ENCODE assay signal across 8 mouse cellular contexts in the genomic region with DNA sequence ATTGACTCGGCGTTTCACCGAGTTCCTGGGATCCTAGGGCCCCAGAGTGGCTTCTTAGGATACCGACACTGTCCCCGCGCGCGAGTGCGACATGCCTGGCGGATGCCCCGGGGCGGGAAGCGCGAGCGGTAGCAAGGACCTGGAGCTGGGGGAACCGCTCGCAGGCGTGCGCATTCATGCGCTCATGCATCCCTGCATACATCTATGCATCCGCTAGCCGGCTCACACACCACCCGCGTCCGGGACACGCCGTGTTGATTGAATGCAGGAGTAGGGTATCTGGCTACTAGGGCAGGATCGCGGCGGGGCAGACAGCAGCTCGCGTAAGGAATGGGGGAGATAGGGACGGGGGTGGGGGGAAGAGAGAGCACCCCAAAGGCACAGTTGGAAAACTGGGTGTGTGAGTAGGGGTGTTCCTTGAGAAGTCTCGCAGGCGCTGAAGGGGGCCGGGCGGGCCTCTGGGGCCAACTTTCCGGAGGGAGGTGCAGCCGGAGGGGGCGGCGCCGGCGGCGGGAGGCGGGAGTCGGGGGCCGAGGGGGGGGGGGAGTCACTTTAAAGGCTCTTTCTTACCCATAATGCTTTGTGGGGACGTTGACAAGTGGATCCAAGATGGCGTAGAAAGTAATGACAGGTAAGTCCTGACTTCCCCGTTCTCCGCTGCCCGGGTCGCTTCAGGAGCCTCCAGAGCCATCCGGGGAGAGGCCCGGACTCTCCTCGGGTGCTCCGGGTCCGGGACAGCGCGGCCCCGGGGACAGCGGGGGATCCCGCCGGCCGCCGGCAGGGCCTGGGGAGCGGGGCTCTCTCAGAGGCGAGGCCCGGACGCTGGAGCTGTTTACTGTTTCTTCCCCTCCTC. TPM values are rescaled to one million over a fixed set of nuclear protein-coding genes. Genes with fewer than 3 reads are reported as not detected.
DNase-seq lines count a peak whose midpoint lies in the region; ATAC-seq and TF ChIP-seq lines count a peak whose summit lies in the region.

Gene Helz (plus strand): TSS at position 580 of the 853 bp plus-strand sequence.

- peaks cover 21% of the 10 kb centered on the region for H3K36me3 ChIP-seq in heart, embryonic 10.5 days
- peaks cover 31% of the 10 kb centered on the region for H3K36me3 ChIP-seq in kidney, embryonic 15.5 days
- H3K36me3 ChIP-seq in liver, embryonic 13.5 days = peaks cover 3% of the 10 kb centered on the region
- H3K36me3 ChIP-seq in stomach, embryonic 14.5 days (ENCODE audit: control insufficient read depth, insufficient read depth, low read length) = peaks cover 12% of the 10 kb centered on the region; the same call in 1 of the 2 replicates

- peak; percentile 71 for TF ChIP-seq POLR2A in embryonic fibroblast, embryonic 13.5 days (IDR thresholded peaks at IDR 0.05; ENCODE audit: low read depth, low read length)

- H3K4me1 ChIP-seq in embryonic fibroblast, embryonic 13.5 days (ENCODE audit: control insufficient read depth, insufficient read depth, low read length) = no peaks in the 10 kb centered on the region; the same call in 1 of the 2 replicates
- peaks cover 21% of the 10 kb centered on the region for H3K4me1 ChIP-seq in heart, embryonic 10.5 days
- peaks cover 26% of the 10 kb centered on the region for H3K4me1 ChIP-seq in kidney, embryonic 15.5 days
- H3K4me1 ChIP-seq in liver, embryonic 13.5 days (replicated peaks) = peaks cover 47% of the 10 kb centered on the region
- no peaks in the 10 kb centered on the region for H3K4me1 ChIP-seq in stomach, embryonic 14.5 days (ENCODE audit: control insufficient read depth, insufficient read depth, low read length)

- H3K9ac ChIP-seq in kidney, embryonic 15.5 days = peak within 1 kb of the TSS; percentile 94
- H3K9ac ChIP-seq in liver, embryonic 13.5 days = peak within 1 kb of the TSS; percentile 85
- peak within 1 kb of the TSS; percentile 56 for H3K9ac ChIP-seq in stomach, embryonic 14.5 days (replicated peaks; ENCODE audit: low read depth, low read length)

- no peaks in the 10 kb centered on the region for H3K9me3 ChIP-seq in heart, embryonic 10.5 days
- H3K9me3 ChIP-seq in kidney, embryonic 15.5 days (replicated peaks) = no peaks in the 10 kb centered on the region
- H3K9me3 ChIP-seq in liver, embryonic 13.5 days (replicated peaks) = no peaks in the 10 kb centered on the region
- H3K9me3 ChIP-seq in stomach, embryonic 14.5 days (ENCODE audit: control insufficient read depth, low read depth, low read length) = no peaks in the 10 kb centered on the region

- WGBS in heart, embryonic 10.5 days = under 1% methylated on average over 70 of the region's 70 CpGs
- WGBS in kidney, embryonic 15.5 days = under 1% methylated on average over 70 of the region's 70 CpGs
- WGBS in liver, embryonic 13.5 days (ENCODE audit: insufficient replicate concordance) = under 1% methylated on average over 65 of the region's 70 CpGs
- WGBS in stomach, embryonic 14.5 days = under 1% methylated on average over 53 of the region's 70 CpGs

- H3K27me3 ChIP-seq in heart, embryonic 10.5 days (ENCODE audit: insufficient read depth, poor library complexity, severe bottlenecking) = no peaks in the 10 kb centered on the region
- 0 out of 2 replicates have a peak, but pooled peaks cover 3% of the 10 kb centered on the region for H3K27me3 ChIP-seq in kidney, embryonic 15.5 days
- H3K27me3 ChIP-seq in liver, embryonic 13.5 days = peaks cover 24% of the 10 kb centered on the region
- no peaks in the 10 kb centered on the region for H3K27me3 ChIP-seq in stomach, embryonic 14.5 days (ENCODE audit: control insufficient read depth, insufficient read depth, low read length)

- ATAC-seq in CD4-positive, CD25-positive, alpha-beta regulatory T cell, adult 4 months = peak; percentile 86
- peak; percentile 71 for ATAC-seq in kidney, embryonic 15.5 days (replicated peaks; ENCODE audit: low FRiP score)
- ATAC-seq in liver, embryonic 13.5 days (ENCODE audit: low read depth) = peak; percentile 87
- ATAC-seq in stomach, embryonic 14.5 days (ENCODE audit: insufficient number of reproducible peaks, insufficient read depth, low FRiP score, low read depth) = peak; percentile 80

- peak; percentile 83 for DNase-seq in brain, adult 2 months (ENCODE audit: low read depth, low spot score)
- DNase-seq in heart, embryonic 10.5 days (ENCODE audit: low spot score) = peak; percentile 93
- peak; percentile 71 for DNase-seq in liver, embryonic 13.5 days
- peak; percentile 53 to 57 for DNase-seq in natural killer cell, adult 2 months (ENCODE audit: low spot score in 2 of 2)

- 0 out of 2 replicates have a peak within 1 kb of the TSS, but pooled peaks have one; percentile 41 for H3K27ac ChIP-seq in embryonic fibroblast, embryonic 13.5 days (ENCODE audit: insufficient read depth, low read length)
- H3K27ac ChIP-seq in heart, embryonic 10.5 days = peak within 1 kb of the TSS; percentile 96
- peak within 1 kb of the TSS; percentile 91 for H3K27ac ChIP-seq in kidney, embryonic 15.5 days
- H3K27ac ChIP-seq in liver, embryonic 13.5 days = peak within 1 kb of the TSS; percentile 53
- peak within 1 kb of the TSS; percentile 52 for H3K27ac ChIP-seq in stomach, embryonic 14.5 days (ENCODE audit: low read length)

- H3K4me3 ChIP-seq in embryonic fibroblast, embryonic 13.5 days (ENCODE audit: insufficient read depth, low read length) = peak within 1 kb of the TSS; percentile 100
- peak within 1 kb of the TSS; percentile 90 for H3K4me3 ChIP-seq in heart, embryonic 10.5 days
- H3K4me3 ChIP-seq in kidney, embryonic 15.5 days (replicated peaks) = peak within 1 kb of the TSS; percentile 98
- peak within 1 kb of the TSS; percentile 77 for H3K4me3 ChIP-seq in liver, embryonic 13.5 days (replicated peaks)
- peak within 1 kb of the TSS; percentile 70 for H3K4me3 ChIP-seq in stomach, embryonic 14.5 days (ENCODE audit: low read depth, low read length)

- no peak for TF ChIP-seq CTCF in embryonic fibroblast, embryonic 13.5 days (IDR thresholded peaks at IDR 0.05; ENCODE audit: borderline replicate concordance, insufficient read depth, low read length)

- H3K4me2 ChIP-seq in kidney, embryonic 15.5 days = peak within 1 kb of the TSS; percentile 99
- peak within 1 kb of the TSS; percentile 95 for H3K4me2 ChIP-seq in liver, embryonic 13.5 days
- peak within 1 kb of the TSS; percentile 100 for H3K4me2 ChIP-seq in stomach, embryonic 14.5 days (replicated peaks; ENCODE audit: low read depth, low read length)

RNA-seq across cellular contexts. Expression of gene Helz, which starts in this region (rescaled TPM):
- 10 to 100 TPM; 27.8 to 35.7 TPM for polyA plus RNA-seq in CD4-positive, CD25-positive, alpha-beta regulatory T cell, adult 4 months (2017; shearing (Covaris generic))
- 32.2 and 32.3 TPM in 2 replicates for polyA plus RNA-seq in embryonic fibroblast, embryonic 13.5 days (2011; ENCODE audit: insufficient read length, low read depth, missing spikeins)
- polyA plus RNA-seq in heart, embryonic 10.5 days (2016; fragmentation: Nextera tagmentation; extraction: Ambion mirVana) = 20.9 and 22.4 TPM in 2 replicates
- 22.5 and 22.9 TPM in 2 replicates for polyA plus RNA-seq in kidney, embryonic 15.5 days (2015; fragmentation: Nextera tagmentation; extraction: Ambion mirVana)
- polyA plus RNA-seq in liver, embryonic 13.5 days (2015; fragmentation: Nextera tagmentation; extraction: Ambion mirVana) = 5.4 and 7.1 TPM in 2 replicates
- 25.1 and 26.7 TPM in 2 replicates for polyA plus RNA-seq in stomach, embryonic 14.5 days (2014; fragmentation: Nextera tagmentation; extraction: Ambion mirVana)

Comparison
In these comparisons a context has a peak if more than half of its experiments do, and no peak if none do; other contexts are left out.
1. Peak in every context shown above with its lines: DNase-seq, ATAC-seq, H3K4me3 ChIP-seq and H3K27ac ChIP-seq.
2. H3K27ac ChIP-seq: peak in every context shown above with its lines; median percentile 96 in heart, embryonic 10.5 days; 91 in kidney, embryonic 15.5 days; 53 in liver, embryonic 13.5 days; 52 in stomach, embryonic 14.5 days; 41 in embryonic fibroblast, embryonic 13.5 days.